Mouse (Mus musculus): ENCODE measurements around the gene Nubpl. TPM values are rescaled to one million over a fixed set of nuclear protein-coding genes. Genes with fewer than 3 reads are reported as not detected.

Gene Nubpl
- total and polyA plus RNA-seq, 2 experiments from 2014 or later = 3.6 to 6.9 TPM

DNA sequence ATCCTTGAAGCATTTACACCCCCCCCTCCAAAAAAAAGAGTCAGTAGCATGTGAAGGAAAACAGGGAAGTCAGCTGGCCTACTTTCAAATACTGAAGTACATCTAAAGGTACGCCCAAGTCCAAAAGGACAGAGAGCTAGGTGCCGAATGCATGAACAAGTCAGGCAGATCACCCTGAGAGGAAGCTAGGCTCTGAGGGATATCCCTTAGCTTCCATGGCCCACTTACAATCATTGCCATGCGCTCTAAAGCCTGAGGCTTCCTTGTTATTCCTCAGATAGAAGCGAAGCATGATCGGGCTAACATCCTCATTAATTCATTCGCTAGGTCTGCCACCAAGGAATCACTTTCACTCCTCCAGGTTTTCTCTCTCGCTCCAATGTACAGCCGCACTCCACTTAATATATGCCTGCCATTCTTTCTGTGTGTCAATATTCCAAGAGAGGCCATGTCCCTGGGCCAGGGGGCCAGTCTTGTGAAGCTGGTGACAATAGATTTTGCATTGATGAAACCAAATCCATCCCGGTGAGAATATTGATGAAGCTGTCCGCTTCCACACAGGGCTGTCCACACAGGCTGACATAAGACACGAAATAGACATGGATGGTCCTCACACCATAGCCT, 237.7 kb downstream of the Nubpl start:
- Histone ChIP-seq H3K27me3 (ENCODE audit: insufficient read depth, low read length) (no peaks in the 10 kb centered on the region), H3K4me2 (ENCODE audit: low read depth, low read length, poor library complexity, severe bottlenecking) (no peak overlapping the region), H3K27ac (ENCODE audit: low read depth, low read length) (no peak overlapping the region), H3K9me3 (ENCODE audit: low read length) (no peaks in the 10 kb centered on the region), H3K36me3 (ENCODE audit: insufficient read depth, low read length) (no peaks in the 10 kb centered on the region), H3K4me3 (ENCODE audit: low read depth, low read length) (no peak overlapping the region), H3K4me1 (ENCODE audit: insufficient read depth, low read length) (no peaks in the 10 kb centered on the region), H3K9ac (replicated peaks; ENCODE audit: low read length, poor library complexity, severe bottlenecking) (no peak overlapping the region)
- ATAC-seq (ENCODE audit: low FRiP score) (no peak), DNase-seq (ENCODE audit: low spot score) (peak; percentile 22)
- TF ChIP-seq CTCF (IDR thresholded peaks at IDR 0.05) = no peak
- 57% methylated on average over 11 of the region's 11 CpGs for WGBS

DNA sequence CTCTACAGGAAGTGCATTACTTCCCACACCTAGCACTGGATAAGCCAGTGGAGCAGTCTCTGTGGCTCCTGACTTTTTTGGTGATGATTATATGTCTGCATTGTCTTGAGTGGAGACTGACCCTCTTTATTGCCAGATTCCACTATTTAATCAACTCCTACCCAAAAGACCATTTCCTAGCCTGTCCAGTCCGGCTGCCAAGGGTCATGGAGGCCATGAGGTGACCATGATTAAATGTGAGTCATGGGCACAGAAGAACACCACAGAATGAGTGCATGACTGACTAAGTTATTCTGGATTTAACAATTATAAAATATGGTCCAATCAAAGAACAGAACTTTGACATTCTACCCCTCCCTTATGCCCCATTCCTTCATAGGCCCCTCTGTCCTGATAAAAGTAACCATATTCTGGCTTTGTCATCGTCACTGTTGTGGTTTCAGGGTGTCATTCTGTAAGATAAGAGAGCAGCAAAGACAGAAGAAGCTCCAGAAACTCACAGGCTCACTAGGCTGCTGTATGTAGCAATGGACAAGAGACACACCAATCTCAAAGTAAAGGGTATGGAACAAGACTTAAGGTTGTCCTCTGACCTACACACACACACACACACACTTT, 240.7 kb downstream of the Nubpl start:
- ATAC-seq (ENCODE audit: low FRiP score) (no peak), DNase-seq (ENCODE audit: low spot score) (no peak)
- 84% methylated on average over 2 of the region's 2 CpGs for WGBS
- no peak overlapping the region for H3K4me3 ChIP-seq (ENCODE audit: low read depth, low read length)
- H3K9ac ChIP-seq (replicated peaks; ENCODE audit: low read length, poor library complexity, severe bottlenecking) = no peak overlapping the region
- no peaks in the 10 kb centered on the region for H3K4me1 ChIP-seq (ENCODE audit: insufficient read depth, low read length)
- no peak overlapping the region for H3K4me2 ChIP-seq (ENCODE audit: low read depth, low read length, poor library complexity, severe bottlenecking)
- no peaks in the 10 kb centered on the region for H3K27me3 ChIP-seq (ENCODE audit: insufficient read depth, low read length)
- no peaks in the 10 kb centered on the region for H3K36me3 ChIP-seq (ENCODE audit: insufficient read depth, low read length)
- no peak for TF ChIP-seq CTCF (IDR thresholded peaks at IDR 0.05)
- no peak overlapping the region for H3K27ac ChIP-seq (ENCODE audit: low read depth, low read length)
- H3K9me3 ChIP-seq (ENCODE audit: low read length) = no peaks in the 10 kb centered on the region

DNA sequence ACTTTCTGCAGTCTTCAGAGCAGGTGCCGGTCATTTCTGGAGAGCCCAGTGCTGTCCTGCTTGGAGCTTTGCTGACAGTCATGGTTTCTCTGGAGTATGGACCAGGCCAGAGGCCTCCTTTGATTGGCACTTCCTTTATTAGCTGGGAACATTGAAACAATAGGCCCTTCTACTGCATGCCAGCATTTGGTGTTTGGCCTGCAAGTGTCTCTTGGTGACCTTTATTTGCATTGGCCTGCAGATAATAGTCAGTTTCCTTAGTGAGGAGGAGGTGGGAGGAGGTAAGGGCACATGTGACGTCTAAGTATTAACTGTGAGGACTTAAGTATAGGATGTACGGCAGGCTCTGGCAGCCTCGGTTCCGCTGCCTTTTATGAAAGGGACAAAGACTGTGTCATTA, 249.1 kb downstream of the Nubpl start:
- Histone ChIP-seq H3K4me3 (ENCODE audit: low read depth, low read length) (no peak overlapping the region), H3K27me3 (ENCODE audit: insufficient read depth, low read length) (no peaks in the 10 kb centered on the region), H3K4me1 (ENCODE audit: insufficient read depth, low read length) (peaks cover 5% of the 10 kb centered on the region; the same call in 1 of the 2 replicates), H3K9me3 (ENCODE audit: low read length) (no peaks in the 10 kb centered on the region), H3K9ac (replicated peaks; ENCODE audit: low read length, poor library complexity, severe bottlenecking) (no peak overlapping the region), H3K36me3 (ENCODE audit: insufficient read depth, low read length) (no peaks in the 10 kb centered on the region), H3K4me2 (ENCODE audit: low read depth, low read length, poor library complexity, severe bottlenecking) (no peak overlapping the region), H3K27ac (ENCODE audit: low read depth, low read length) (no peak overlapping the region)
- ATAC-seq (ENCODE audit: low FRiP score) = 0 out of 2 replicates have a peak, but pooled peaks have one; percentile 44
- peak; percentile 59 for DNase-seq (ENCODE audit: low spot score)
- WGBS = 33% methylated on average over 5 of the region's 5 CpGs
- no peak for TF ChIP-seq CTCF (IDR thresholded peaks at IDR 0.05)

DNA sequence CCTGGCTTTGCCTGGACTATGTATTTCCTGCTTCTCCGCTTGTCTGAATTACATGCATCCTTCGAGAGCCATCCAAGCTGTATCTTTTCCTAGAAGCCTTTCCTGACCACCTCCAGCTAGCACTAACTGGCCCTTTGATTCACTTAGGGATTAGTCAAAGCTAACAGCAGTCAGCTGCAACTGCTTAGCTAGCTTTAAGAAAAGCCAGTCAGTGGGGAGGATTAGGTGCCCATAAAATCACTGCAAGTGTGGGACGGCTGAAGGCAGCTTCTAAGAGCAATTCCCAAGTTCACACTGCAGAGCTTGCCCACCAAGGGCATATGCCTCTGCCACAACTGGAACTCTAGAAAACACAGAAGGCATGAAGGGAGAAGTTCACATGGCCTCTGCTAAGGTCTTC, 252.7 kb downstream of the Nubpl start:
- H3K36me3 ChIP-seq (ENCODE audit: insufficient read depth, low read length) = no peaks in the 10 kb centered on the region
- no peaks in the 10 kb centered on the region for H3K27me3 ChIP-seq (ENCODE audit: insufficient read depth, low read length)
- WGBS = 33% methylated on average over 3 of the region's 3 CpGs
- H3K27ac ChIP-seq (ENCODE audit: low read depth, low read length) = no peak overlapping the region
- DNase-seq (ENCODE audit: low spot score) (no peak), ATAC-seq (ENCODE audit: low FRiP score) (no peak)
- H3K4me2 ChIP-seq (ENCODE audit: low read depth, low read length, poor library complexity, severe bottlenecking) = no peak overlapping the region
- peaks cover 5% of the 10 kb centered on the region; the same call in 1 of the 2 replicates for H3K4me1 ChIP-seq (ENCODE audit: insufficient read depth, low read length)
- H3K9me3 ChIP-seq (ENCODE audit: low read length) = no peaks in the 10 kb centered on the region
- no peak overlapping the region for H3K9ac ChIP-seq (replicated peaks; ENCODE audit: low read length, poor library complexity, severe bottlenecking)
- no peak overlapping the region for H3K4me3 ChIP-seq (ENCODE audit: low read depth, low read length)
- no peak for TF ChIP-seq CTCF (IDR thresholded peaks at IDR 0.05)

DNA sequence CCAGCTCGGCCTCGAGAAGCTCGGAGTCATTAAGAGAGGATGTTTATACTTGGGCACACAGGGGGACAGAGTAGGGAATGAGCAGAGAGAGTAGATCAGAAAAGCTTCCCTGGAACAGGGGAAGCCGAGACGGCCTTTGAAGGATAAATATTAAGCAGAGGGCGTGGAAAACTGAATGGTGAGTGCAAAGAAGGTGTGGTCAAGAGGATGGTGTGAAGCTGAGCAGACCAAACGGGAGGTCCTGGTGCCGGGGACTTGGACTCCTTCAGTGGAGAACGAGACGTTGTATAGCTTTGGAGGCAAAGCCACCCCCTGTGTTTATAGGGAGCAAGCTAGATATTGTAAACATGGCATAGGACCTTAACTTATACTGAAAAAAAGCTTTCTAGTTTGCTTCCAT, 261.9 kb downstream of the Nubpl start:
- no peak overlapping the region for H3K27ac ChIP-seq (ENCODE audit: low read depth, low read length)
- WGBS = 76% methylated on average over 10 of the region's 10 CpGs
- DNase-seq (ENCODE audit: low spot score) = no peak
- no peak overlapping the region for H3K4me2 ChIP-seq (ENCODE audit: low read depth, low read length, poor library complexity, severe bottlenecking)
- no peak for ATAC-seq (ENCODE audit: low FRiP score)
- no peaks in the 10 kb centered on the region for H3K36me3 ChIP-seq (ENCODE audit: insufficient read depth, low read length)
- H3K9ac ChIP-seq (replicated peaks; ENCODE audit: low read length, poor library complexity, severe bottlenecking) = no peak overlapping the region
- no peaks in the 10 kb centered on the region for H3K9me3 ChIP-seq (ENCODE audit: low read length)
- TF ChIP-seq CTCF (IDR thresholded peaks at IDR 0.05) = no peak
- no peaks in the 10 kb centered on the region for H3K4me1 ChIP-seq (ENCODE audit: insufficient read depth, low read length)
- H3K27me3 ChIP-seq (ENCODE audit: insufficient read depth, low read length) = no peaks in the 10 kb centered on the region
- no peak overlapping the region for H3K4me3 ChIP-seq (ENCODE audit: low read depth, low read length)

DNA sequence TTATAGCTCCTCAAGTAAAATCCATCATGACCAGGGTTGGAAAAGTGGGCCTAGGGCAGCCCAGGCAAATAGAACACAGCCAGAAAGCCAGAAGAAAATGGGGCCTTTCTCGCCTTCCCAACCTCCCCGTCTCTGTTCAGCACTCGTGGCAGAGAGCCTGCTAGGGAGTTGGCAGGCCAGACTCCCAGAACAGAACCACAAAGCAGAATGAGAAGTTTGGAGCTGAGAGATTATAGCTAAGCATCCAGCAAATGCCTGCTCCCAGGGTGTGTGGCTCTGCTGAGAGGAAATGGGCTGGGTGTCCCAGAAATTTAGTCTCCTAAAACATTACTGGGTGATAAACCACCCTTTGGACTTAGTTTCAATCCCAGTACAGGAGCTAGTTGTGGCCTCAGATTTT, 262.6 kb downstream of the Nubpl start:
- H3K27me3 ChIP-seq (ENCODE audit: insufficient read depth, low read length) = no peaks in the 10 kb centered on the region
- H3K9me3 ChIP-seq (ENCODE audit: low read length) = no peaks in the 10 kb centered on the region
- H3K4me3 ChIP-seq (ENCODE audit: low read depth, low read length) = no peak overlapping the region
- no peaks in the 10 kb centered on the region for H3K36me3 ChIP-seq (ENCODE audit: insufficient read depth, low read length)
- H3K27ac ChIP-seq (ENCODE audit: low read depth, low read length) = 0 out of 2 replicates have a peak overlapping the region, but pooled peaks have one; percentile 18
- ATAC-seq (ENCODE audit: low FRiP score) = no peak
- DNase-seq (ENCODE audit: low spot score) = no peak
- no peaks in the 10 kb centered on the region for H3K4me1 ChIP-seq (ENCODE audit: insufficient read depth, low read length)
- H3K9ac ChIP-seq (replicated peaks; ENCODE audit: low read length, poor library complexity, severe bottlenecking) = no peak overlapping the region
- no peak for TF ChIP-seq CTCF (IDR thresholded peaks at IDR 0.05)
- 52% methylated on average over 3 of the region's 3 CpGs for WGBS
- H3K4me2 ChIP-seq (ENCODE audit: low read depth, low read length, poor library complexity, severe bottlenecking) = no peak overlapping the region
